Mouse (Mus musculus) gastrocnemius, postnatal 10 days (tissue): ENCODE measurements around the gene Gosr2. TPM values are rescaled to one million over a fixed set of nuclear protein-coding genes. Genes with fewer than 3 reads are reported as not detected.

Experiments
- DNase-seq: peaks from one replicate; pipeline ENCODE4 v3.0.0; 2021; ENCODE audit warnings: mixed read lengths
- long read RNA-seq, 2 experiments: library from polyadenylated mRNA; stranded (forward); transcript quantifications; one replicate each; pipeline ENCODE4 v2.0.0; 2021
- total RNA-seq, 2 experiments: library from RNA; stranded (reverse); gene quantifications; 2 replicates each; pipeline ENCODE4 v1.2.3; 2021

Gene Gosr2
- total RNA-seq = 10 to 100 TPM; 50.8 to 51.1 TPM
- long read RNA-seq, experiment 1, transcript Gosr2-202 (5 exons, 1,044 nt) = minor isoform, 10 of 99 reads
- long read RNA-seq, experiment 1, transcript Gosr2-201 (6 exons, 3,266 nt) = major isoform, 62 of 99 reads
- long read RNA-seq, experiment 1, partial matches to known transcripts = 4 of 99 reads
- long read RNA-seq, experiment 1, other reads (novel, unspliced or antisense) = 19 of 99 reads
- long read RNA-seq, experiment 2, transcript Gosr2-201 (6 exons, 3,266 nt) = major isoform, 67 of 100 reads
- long read RNA-seq, experiment 2, transcript Gosr2-202 (5 exons, 1,044 nt) = minor isoform, 12 of 100 reads
- long read RNA-seq, experiment 2, partial matches to known transcripts = 9 of 100 reads
- long read RNA-seq, experiment 2, other reads (novel, unspliced or antisense) = 10 of 100 reads

DNA sequence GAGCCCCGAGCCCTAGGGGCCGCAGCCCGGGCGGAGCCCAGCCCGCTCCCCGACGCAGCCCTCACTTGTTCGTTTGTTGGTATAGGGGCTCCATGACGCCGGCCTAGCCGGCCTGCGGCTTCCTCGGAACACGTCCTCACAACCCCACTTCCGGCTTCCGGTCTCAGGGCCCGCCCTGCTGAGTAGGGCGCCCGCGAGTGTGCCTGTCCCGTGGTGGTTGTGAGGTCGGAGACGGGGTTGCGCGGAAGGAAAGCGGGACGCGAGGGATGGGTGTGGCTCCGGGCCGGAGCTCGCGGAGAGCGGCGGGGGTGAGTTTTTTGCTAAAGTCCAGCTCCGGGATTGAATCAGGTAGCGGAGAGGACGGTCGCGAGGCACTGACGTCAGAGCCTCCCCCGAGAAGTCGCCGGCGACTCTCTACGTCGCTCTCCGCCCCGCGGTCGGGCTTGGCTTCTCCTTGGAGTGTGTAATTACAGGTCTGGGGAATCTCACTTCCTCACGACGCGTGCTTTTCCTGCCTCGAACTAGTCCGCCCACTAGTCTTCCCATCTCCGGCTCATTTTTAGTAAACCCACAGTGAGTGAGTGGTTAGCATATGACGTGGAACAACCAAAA is at the start of gene Gosr2:
Gosr2 (minus strand) TSS at position 334 of the 612 bp plus-strand sequence.
- peak; percentile 86 for DNase-seq

GRCm38 (mm10) chr11:103735046-103735781 is 37.5 kb upstream of the Gosr2 start:
- no peak for DNase-seq

GRCm38 (mm10) chr11:103734411-103735045 is 36.8 kb upstream of the Gosr2 start:
- DNase-seq = no peak

DNA sequence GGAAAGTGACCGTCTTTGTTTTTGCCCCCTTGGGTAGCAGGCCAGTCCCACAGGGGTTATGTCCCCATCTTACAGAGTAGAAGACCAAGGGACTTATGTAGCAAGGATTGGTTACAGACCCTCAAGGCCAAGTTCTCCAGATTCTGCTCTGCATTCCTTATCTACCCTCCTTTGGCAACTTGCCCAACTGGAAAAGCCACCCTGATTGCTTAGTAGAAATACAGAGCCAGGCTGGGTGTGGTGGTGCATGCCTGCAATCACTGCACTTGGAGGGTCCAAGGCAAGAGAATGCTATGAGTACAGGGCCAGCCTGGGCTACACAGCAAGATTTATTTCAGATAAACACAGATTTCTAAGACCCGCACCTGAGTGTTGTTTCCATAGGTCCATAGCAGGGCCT is 36.3 kb upstream of the Gosr2 start:
- DNase-seq = no peak

DNA sequence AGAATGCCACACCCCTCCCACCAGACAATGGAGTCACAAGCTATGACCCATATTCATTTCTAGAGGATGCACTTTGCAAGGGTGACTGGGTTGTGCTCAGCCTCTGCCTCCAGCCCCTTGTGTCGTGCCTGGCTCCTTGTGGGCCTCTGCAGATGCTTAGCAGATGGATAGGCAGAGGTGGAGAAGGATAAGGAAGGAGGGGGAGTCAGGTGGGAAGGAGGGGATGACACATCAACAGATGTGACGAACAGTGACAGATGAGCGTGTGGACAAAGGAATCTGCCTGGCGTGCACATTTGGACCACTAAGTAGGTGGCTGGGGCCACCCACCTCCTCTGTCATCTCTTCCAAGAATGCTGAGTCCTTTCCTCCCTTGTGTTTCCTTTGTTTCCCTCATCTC is 35.4 kb upstream of the Gosr2 start:
- no peak for DNase-seq

DNA sequence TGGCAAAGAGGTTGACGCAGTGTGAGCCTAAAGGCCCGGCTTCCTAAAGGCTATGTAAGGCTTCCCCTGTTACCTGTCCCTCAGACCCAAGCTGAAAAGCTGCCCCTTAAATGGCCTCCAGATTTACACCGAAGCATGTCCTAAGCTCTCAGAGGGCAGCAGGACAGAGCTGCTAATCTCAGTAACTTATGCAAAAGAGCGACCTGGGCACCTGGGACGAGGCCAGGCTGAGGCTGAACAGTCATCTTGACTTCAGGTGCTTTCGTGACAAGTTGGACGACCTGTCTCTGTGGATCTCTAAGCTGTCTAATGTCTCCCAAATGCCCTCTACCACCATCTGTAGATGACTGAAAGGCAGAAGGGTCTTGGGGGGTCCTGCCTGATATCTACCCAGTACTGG is 34.6 kb upstream of the Gosr2 start:
- no peak for DNase-seq

GRCm38 (mm10) chr11:103731594-103731993 is 33.9 kb upstream of the Gosr2 start:
- no peak for DNase-seq

GRCm38 (mm10) chr11:103729282-103729985 is 31.7 kb upstream of the Gosr2 start:
- DNase-seq = no peak

DNA sequence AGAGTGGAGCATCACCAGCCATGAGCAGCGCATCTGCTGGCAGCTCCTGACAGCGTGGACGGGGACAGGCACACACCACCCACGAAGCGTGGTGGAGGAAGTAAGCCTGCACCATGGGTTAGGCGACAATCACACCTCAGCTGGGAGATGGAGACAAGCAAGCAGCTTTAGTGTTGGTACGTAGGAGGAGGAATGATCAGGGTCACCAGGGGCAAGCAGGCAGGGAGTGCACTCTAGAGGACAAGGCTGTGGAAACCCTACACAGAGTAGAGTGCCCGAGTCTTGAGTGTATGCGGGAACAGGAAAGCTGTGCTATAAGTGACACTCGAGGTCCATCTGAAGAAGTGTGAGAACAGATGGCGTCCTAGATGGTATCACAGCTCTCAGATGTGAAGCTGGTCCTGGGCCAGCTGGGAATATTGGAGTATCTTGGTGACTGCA is 26.7 kb upstream of the Gosr2 start:
- DNase-seq = no peak

DNA sequence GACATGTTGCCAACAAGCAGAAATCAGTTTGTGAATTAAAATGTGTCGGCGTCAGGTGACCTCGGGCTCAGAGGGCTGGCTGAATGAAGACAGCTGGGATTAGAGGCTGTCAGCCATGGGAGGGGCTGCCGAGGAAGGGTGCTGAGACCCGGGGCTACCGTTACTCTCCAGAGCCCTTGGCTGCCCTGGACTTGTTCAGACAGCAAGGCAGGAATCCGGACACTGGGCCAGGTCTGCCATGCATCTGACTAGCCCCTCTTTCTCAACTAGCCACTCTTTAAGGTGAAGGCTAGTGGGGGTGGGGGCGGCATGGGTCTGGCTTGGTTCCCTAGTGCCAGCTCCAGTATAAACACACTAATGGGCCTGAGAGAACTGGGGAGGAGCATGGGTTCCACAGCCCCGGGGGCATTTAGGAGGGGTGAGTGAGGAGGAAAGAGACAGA is 24.4 kb upstream of the Gosr2 start:
- DNase-seq = no peak

GRCm38 (mm10) chr11:103721468-103722039 is 23.9 kb upstream of the Gosr2 start:
- DNase-seq = no peak

DNA sequence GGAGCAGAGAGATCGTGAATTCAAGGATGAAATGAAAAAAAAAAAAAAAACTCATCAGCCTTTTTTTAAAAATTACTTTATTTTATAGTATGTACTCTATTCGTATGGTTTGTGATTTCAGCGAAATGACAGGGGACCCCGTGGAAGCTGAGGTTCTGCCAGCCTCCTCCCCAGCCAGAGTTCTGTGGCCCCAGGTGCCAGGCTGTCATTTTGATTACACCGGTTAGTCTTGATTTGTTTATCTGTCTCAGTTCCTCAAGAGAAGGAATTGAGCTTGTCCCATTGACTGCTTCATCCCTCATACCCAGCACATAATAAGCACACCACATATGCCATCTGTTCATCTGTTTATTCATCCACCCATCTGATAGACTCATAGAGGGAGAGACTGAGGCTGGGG is 21.7 kb upstream of the Gosr2 start:
- DNase-seq = no peak

DNA sequence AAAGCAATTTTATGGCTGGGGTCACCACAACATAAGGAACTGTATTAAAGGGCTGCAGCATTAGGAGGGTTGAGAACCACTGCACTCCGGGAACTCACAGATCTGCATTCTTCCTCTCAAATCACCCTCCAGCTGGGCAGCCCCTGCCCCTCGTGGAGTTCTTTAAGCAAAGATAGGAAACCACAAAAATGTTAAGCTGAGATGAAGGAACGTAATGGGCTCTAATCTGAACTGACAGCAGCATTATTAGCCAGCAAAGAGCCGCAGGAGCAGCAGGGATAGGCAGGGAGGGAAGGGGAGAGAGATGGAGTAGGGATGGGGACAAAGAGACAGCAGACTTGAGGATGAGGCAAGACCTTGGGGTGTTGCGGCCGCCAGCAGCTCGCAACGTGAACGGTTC is 19.3 kb upstream of the Gosr2 start:
- DNase-seq = no peak

GRCm38 (mm10) chr11:103714074-103714473 is 16.4 kb upstream of the Gosr2 start:
- no peak for DNase-seq

DNA sequence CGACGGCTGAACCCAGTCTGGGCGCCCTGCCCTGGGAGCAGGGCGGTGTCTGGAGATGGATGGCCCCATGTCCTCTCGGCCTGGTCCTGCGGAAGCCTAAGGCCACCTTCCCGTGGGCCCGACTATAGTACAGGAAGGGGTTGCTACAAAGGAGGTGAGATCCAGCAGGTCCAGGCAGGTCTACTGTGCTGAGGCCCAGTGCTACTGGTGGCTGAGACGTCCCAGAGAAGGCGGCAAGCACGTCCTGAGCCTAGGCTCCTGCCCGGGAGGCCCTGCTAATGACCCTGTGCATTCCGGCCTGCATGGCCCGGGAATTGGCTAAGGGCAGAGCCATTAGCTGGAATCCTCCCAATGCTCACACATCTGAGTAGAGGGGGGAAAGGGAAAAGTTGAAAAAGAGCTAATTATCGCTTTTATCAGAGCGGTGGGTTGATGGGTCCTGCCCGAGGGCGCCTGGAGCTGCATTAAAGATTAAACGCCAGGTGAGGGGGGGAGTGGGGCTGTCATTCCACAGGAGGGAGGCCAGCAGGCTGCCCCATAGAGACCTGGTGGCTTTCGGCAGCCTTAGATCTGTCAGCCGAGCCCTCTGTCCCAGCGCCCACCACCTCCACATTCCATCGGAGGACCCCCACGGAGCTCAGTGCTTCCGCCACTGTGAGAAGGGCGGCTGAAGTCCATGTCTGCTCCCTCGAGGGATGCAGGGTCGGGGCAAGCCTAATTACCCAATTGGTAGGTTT is 14.3 kb upstream of the Gosr2 start:
- DNase-seq = no peak

- no peak for DNase-seq
Measured at GRCm38 (mm10) chr11:103709982-103710381, 12.3 kb upstream of the Gosr2 start.

DNA sequence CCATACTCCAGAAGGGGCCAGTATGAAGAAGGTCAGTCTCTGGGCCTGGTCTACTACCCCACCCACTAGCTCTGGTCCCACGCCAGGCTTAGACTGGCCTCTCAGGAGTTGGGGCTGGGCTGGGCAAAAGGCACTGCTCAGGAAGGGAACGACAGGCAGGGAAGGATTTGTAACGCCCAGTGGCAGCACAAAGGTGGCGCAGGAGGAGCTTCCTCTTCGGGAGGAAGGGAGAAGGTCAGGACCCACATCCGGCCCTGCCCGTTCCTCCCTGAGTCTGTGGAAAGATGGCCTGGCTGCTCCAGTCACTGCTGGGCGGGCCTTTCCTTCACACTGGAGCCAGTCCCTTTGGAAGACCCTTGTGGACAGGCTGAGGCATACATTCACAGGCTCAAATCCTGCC is 9.3 kb upstream of the Gosr2 start:
- no peak for DNase-seq

DNA sequence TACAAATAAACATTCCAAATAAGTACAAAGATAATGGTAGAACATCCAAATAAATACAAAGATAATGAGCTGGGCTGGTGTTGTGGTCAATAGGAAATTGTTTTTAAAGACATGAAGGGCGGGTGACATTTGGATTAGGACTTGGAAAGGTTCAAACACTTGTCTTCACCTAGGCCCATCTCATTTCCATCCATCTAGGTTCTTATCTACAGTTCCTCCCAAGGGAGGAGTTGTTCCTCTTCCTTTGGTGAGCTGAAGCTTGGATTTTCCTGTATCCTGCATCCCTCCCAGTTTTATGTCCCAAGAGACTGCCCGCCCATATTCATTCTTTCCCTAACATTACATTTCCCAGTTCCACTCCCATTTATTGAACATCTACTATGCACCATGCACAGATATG is 528 bp upstream of the Gosr2 start:
- DNase-seq = no peak

DNA sequence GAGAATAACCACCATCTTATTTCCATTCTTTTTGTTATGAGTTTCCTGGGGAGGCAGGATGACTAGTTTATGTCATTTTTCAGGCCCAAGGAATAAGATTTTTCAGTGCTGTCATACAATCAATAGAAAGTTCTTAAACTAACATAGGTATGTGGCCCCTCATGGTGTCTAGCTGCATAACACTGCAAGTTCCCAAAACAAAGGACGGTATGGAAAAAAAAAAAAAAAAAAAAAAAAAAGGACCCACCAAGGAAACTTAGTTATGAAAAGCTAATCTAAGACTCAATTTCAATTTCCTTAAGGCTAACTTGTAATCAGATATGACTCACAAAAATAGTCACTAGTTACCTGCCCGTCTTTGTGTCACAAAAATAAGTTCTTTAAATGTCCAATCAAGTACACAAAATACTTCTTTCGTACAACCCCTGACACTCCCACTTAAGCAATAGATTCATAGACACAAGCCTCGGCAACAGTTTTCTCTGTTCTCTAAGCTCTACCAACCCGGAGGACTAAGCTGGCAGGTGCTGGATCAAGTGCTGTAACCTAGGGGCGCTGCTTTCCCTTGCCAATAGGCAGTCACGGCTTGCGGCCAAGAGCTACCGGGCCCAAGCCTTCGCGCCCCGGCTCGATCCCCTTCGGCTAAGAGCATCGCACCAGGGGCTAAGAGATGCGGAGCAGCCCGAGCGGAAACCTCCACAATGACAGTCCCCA is 690 bp downstream of the Gosr2 start:
- no peak for DNase-seq

GRCm38 (mm10) chr11:103693241-103693640 is 4.5 kb downstream of the Gosr2 start:
- DNase-seq = no peak
